Mouse (Mus musculus) liver, postnatal 0 days (tissue): ENCODE results near the gene Olfr312.
"Not testable (repeated sequence)": the region's sequence is repeated elsewhere in the genome, so short reads cannot be mapped to it uniquely, and the experiment has no call there.

Experiments used
- CTCF ChIP-seq: sonication (generic); IDR thresholded peaks from 2 replicates; pipeline ENCODE4 v1.5.1; 2016; ENCODE audit warnings: antibody characterized with exemption, low read depth
- EP300 ChIP-seq: IDR thresholded peaks from 2 replicates; pipeline ENCODE4 v1.6.1; 2016; ENCODE audit warnings: antibody characterized with exemption, low read depth, mild to moderate bottlenecking

DNA sequence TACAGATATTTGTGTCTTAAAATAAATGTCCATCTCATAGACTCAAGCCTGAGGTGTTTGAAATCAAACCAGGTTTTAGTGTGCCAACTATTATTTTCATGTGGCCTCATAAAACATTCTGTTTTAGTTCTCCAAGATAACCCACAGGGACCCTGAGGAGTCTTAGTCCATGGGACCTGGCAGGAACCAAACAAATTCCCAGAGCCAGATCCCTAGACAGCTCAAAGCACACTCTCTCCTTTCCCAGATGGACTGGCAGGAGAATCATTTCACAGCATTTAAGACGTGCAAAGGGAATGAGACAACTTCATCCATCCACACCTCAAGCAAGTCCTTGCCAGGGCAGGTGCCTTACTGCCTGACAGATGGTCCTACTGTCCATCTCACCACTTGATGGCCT lies 14.3 kb upstream of the Olfr312 start, which contains the start of gene Olfr313:
- TF ChIP-seq CTCF, EP300: not testable (repeated sequence)
